Mouse (Mus musculus) bone marrow, adult 2 months (tissue): ENCODE data around the gene Pla2g4d. TPM values are rescaled to one million over a fixed set of nuclear protein-coding genes. Genes with fewer than 3 reads are reported as not detected.
A peak's percentile ranks its signal among the peaks of the same experiment; 100 is the strongest.

Experiments used
- H3K27ac ChIP-seq: fragments of 200-500 bp; 2 replicates; pipeline ENCODE4 v1.5.1; 2012; ENCODE audit warnings: low read depth, mild to moderate bottlenecking, control low read depth, inconsistent platforms, low read length; ENCODE audit not compliant: control insufficient read depth, poor library complexity, insufficient read depth
- H3K4me1 ChIP-seq: fragments of 200-500 bp; 2 replicates; pipeline ENCODE4 v1.6.1; 2011; ENCODE audit warnings: low read length; ENCODE audit not compliant: control insufficient read depth, insufficient read depth
- H3K4me3 ChIP-seq: fragments of 200-500 bp; replicated peaks from 2 replicates; pipeline ENCODE3; 2011; ENCODE audit warnings: mild to moderate bottlenecking, low read depth, low read length, control low read depth; ENCODE audit not compliant: control insufficient read depth
- CTCF ChIP-seq: fragments of 200-500 bp; IDR thresholded peaks from 2 replicates; pipeline ENCODE4 v1.5.1; 2011; ENCODE audit warnings: low read length, control low read depth; ENCODE audit not compliant: control insufficient read depth, insufficient read depth
- POLR2A ChIP-seq: fragments of 200-500 bp; IDR thresholded peaks from 2 replicates; pipeline ENCODE4 v1.6.1; 2011; ENCODE audit warnings: low read depth, mild to moderate bottlenecking, control low read depth, low read length, borderline replicate concordance; ENCODE audit not compliant: control insufficient read depth
- WGBS: fragments of 180-500 bp; shearing (Covaris S2); methylation state at CpG from one replicate; pipeline ENCODE4 v1.1.7; 2018; 5-methylcytosine and 5-hydroxymethylcytosine counted together
- polyA plus RNA-seq: library from polyadenylated mRNA; stranded (reverse); fragments of >200 nt; gene quantifications from 2 replicates; pipeline ENCODE4 v1.2.4, GENCODE M21; 2011; ENCODE audit warnings: low replicate concordance; ENCODE audit not compliant: missing spikeins, insufficient read depth, insufficient read length

Gene Pla2g4d
- polyA plus RNA-seq, 1 experiment, result not detected

DNA sequence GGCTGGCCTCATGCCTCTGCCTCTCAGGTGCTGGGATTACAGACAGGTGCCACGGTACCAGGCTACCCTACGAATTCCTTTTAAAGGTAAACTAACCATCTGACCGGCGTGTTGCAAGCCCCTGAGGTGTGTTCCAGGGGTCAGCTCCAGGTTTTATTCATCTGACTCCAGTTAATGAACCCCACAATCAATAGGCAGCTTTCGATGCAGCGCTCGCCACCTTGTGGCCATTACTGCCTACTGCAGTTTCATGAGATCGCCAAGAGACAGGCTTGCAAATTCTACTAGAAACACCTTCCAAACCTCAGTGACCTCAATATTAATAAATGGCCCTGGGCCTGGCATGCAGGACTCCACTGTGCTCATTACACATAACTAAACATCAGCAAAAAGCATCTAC, 9.0 kb downstream of the Pla2g4d start:
- WGBS, result 15% methylated on average over 8 of the region's 8 CpGs
- peaks cover 2% of the 10 kb centered on the region for H3K4me1 ChIP-seq
- TF ChIP-seq POLR2A (no peak), CTCF (peak; percentile 76)
- no peak overlapping the region for H3K4me3 ChIP-seq
- H3K27ac ChIP-seq, result no peak overlapping the region

- H3K27ac ChIP-seq, result no peak overlapping the region
- no peak for TF ChIP-seq CTCF
- TF ChIP-seq POLR2A, result no peak
- no peak overlapping the region for H3K4me3 ChIP-seq
- H3K4me1 ChIP-seq, result peaks cover 2% of the 10 kb centered on the region
- 69% methylated on average over 4 of the region's 4 CpGs for WGBS
Observed at GRCm38 (mm10) chr2:120276951-120277350, 12.0 kb downstream of the Pla2g4d start.

- H3K4me1 ChIP-seq, result no peaks in the 10 kb centered on the region
- H3K4me3 ChIP-seq, result no peak overlapping the region
- WGBS, result 6% methylated on average over 9 of the region's 9 CpGs
- H3K27ac ChIP-seq, result no peak overlapping the region
- TF ChIP-seq POLR2A (no peak), CTCF (no peak)
Observed at GRCm38 (mm10) chr2:120268635-120269034, 20.4 kb downstream of the Pla2g4d start.

GRCm38 (mm10) chr2:120265523-120265922, 23.5 kb downstream of the Pla2g4d start:
- 76% methylated on average over 6 of the region's 6 CpGs for WGBS
- H3K4me1 ChIP-seq, result no peaks in the 10 kb centered on the region
- H3K4me3 ChIP-seq, result no peak overlapping the region
- no peak overlapping the region for H3K27ac ChIP-seq
- no peak for TF ChIP-seq POLR2A
- TF ChIP-seq CTCF, result no peak

DNA sequence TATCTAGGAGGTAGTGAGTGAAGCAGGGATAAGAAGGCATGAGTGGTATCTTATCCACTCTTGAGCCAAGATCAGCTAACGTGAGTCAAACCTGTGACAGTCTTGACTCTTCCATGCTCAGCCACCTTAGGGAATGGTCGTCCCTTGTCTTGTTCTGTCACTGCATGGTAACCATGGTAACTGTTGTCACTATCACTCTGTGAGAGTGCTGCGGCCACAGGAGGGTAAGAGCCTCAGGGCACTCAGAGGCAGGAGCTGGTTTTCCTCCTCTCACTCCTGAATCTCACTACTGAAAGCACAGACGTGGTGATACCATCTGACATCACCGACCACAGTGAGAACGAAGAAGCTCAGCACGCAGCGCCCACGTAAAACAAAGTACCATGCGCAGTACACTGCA, 24.1 kb downstream of the Pla2g4d start:
- H3K4me1 ChIP-seq, result no peaks in the 10 kb centered on the region
- no peak for TF ChIP-seq CTCF
- no peak for TF ChIP-seq POLR2A
- WGBS, result 79% methylated on average over 10 of the region's 10 CpGs
- H3K27ac ChIP-seq, result no peak overlapping the region
- H3K4me3 ChIP-seq, result no peak overlapping the region

- no peak for TF ChIP-seq CTCF
- no peak for TF ChIP-seq POLR2A
- H3K4me3 ChIP-seq, result no peak overlapping the region
- WGBS, result 47% methylated on average over 1 of the region's 1 CpGs
- H3K4me1 ChIP-seq, result no peaks in the 10 kb centered on the region
- H3K27ac ChIP-seq, result no peak overlapping the region
Observed at GRCm38 (mm10) chr2:120262876-120263275, 26.1 kb downstream of the Pla2g4d start.

GRCm38 (mm10) chr2:120261346-120261745, 27.7 kb downstream of the Pla2g4d start:
- TF ChIP-seq CTCF, result no peak
- TF ChIP-seq POLR2A, result no peak
- WGBS, result 57% methylated on average over 3 of the region's 3 CpGs
- H3K27ac ChIP-seq, result no peak overlapping the region
- no peaks in the 10 kb centered on the region for H3K4me1 ChIP-seq
- no peak overlapping the region for H3K4me3 ChIP-seq

DNA sequence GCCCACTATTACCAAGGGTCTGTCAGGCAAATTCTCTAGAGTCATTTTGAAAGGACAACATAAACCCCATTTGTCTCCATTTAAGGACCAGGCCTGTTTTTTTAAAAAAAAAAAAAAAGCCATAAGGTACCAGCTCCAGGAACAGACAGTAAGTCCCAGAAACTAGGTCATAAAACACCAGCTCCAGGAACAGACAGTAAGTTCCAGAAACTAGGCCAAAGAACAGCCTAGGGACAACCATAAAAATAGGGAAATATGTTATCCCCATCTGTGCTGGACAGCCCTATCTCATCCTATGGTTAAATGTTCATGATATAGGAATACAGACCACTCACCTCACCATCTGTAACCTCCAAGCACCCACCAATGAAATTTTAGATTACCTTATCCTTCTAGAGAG, 32.7 kb downstream of the Pla2g4d start:
- no peak for TF ChIP-seq CTCF
- TF ChIP-seq POLR2A, result no peak
- Histone ChIP-seq H3K4me1 (no peaks in the 10 kb centered on the region; the same call in 1 of the 2 replicates), H3K27ac (no peak overlapping the region), H3K4me3 (no peak overlapping the region)

DNA sequence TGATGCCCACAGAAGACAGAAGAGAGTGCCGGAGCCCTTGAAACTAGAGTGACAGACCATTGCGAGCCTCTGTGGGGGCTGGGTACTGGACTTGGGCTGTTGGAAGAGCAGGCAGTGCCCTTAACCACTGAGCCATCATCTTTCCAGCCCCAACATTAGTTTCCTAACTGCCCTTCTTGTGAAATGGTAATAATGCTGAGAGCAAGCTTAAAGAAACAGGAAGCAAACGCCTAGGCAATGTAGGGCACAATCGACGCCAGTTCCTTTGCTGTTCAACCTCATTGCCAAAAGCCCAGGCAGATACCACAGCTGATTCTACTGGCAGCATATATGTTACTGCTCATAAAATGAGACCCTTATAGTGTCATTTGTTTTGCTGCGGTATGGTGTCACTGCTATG, 36.4 kb downstream of the Pla2g4d start:
- Histone ChIP-seq H3K4me3 (no peak overlapping the region), H3K4me1 (no peaks in the 10 kb centered on the region; the same call in 1 of the 2 replicates), H3K27ac (no peak overlapping the region)
- 38% methylated on average over 6 of the region's 6 CpGs for WGBS
- TF ChIP-seq CTCF (no peak), POLR2A (no peak)
